Mouse (Mus musculus): ENCODE measurements around the gene Arl2bp.

The Arl2bp gene

GRCm38 (mm10) chr8:94695341-94695993 is 29.1 kb downstream of the Arl2bp start:
- no peak for DNase-seq (ENCODE audit: low spot score in 2 of 2)

GRCm38 (mm10) chr8:94695994-94696384 is 29.6 kb downstream of the Arl2bp start, which contains the start of gene Pllp:
Gene Pllp, minus strand, starts transcription at chr8:94696278.
- no peak for DNase-seq (ENCODE audit: low spot score in 2 of 2)

- DNase-seq (ENCODE audit: low spot score in 2 of 2) = no peak
Observed at GRCm38 (mm10) chr8:94696566-94696965, 30.2 kb downstream of the Arl2bp start.

- DNase-seq (ENCODE audit: low spot score in 2 of 2) = peak in 1 of 2 experiments; percentile 1
Observed at GRCm38 (mm10) chr8:94697956-94698355, 31.6 kb downstream of the Arl2bp start.

GRCm38 (mm10) chr8:94699366-94699765 is 33.0 kb downstream of the Arl2bp start:
- peak in 1 of 2 experiments; percentile 8 for DNase-seq (ENCODE audit: low spot score in 2 of 2)

- DNase-seq (ENCODE audit: low spot score in 2 of 2) = no peak
Observed at GRCm38 (mm10) chr8:94700421-94700935, 34.1 kb downstream of the Arl2bp start.

GRCm38 (mm10) chr8:94702156-94702555 is 35.8 kb downstream of the Arl2bp start:
- DNase-seq (ENCODE audit: low spot score in 2 of 2) = no peak

GRCm38 (mm10) chr8:94702844-94703813 is 36.7 kb downstream of the Arl2bp start:
- DNase-seq (ENCODE audit: low spot score in 2 of 2) = peak; percentile 65 to 74

GRCm38 (mm10) chr8:94703972-94704668 is 37.7 kb downstream of the Arl2bp start:
- peak; percentile 100 for DNase-seq (ENCODE audit: low spot score in 2 of 2)

GRCm38 (mm10) chr8:94704669-94704984 is 38.2 kb downstream of the Arl2bp start:
- DNase-seq (ENCODE audit: low spot score in 2 of 2) = no peak

- DNase-seq (ENCODE audit: low spot score in 2 of 2) = no peak
Observed at GRCm38 (mm10) chr8:94705581-94706245, 39.3 kb downstream of the Arl2bp start.

GRCm38 (mm10) chr8:94706732-94707395 is 40.5 kb downstream of the Arl2bp start:
- DNase-seq (ENCODE audit: low spot score in 2 of 2) = no peak

- no peak for DNase-seq (ENCODE audit: low spot score in 2 of 2)
Observed at GRCm38 (mm10) chr8:94710336-94710735, 43.9 kb downstream of the Arl2bp start.

GRCm38 (mm10) chr8:94711160-94711718 is 44.8 kb downstream of the Arl2bp start:
- no peak for DNase-seq (ENCODE audit: low spot score in 2 of 2)

GRCm38 (mm10) chr8:94714556-94714955 is 48.2 kb downstream of the Arl2bp start:
- DNase-seq (ENCODE audit: low spot score in 2 of 2) = no peak

- no peak for DNase-seq (ENCODE audit: low spot score in 2 of 2)
Observed at GRCm38 (mm10) chr8:94715871-94716270, 49.5 kb downstream of the Arl2bp start.

GRCm38 (mm10) chr8:94716841-94717240 is 50.4 kb downstream of the Arl2bp start:
- no peak for DNase-seq (ENCODE audit: low spot score in 2 of 2)

Measured in frontal cortex, postnatal 25 days (tissue).